Mouse (Mus musculus) limb, embryonic 15.5 days (tissue): Measurements from ENCODE around the gene Nyap1. TPM values are rescaled to one million over a fixed set of nuclear protein-coding genes. Genes with fewer than 3 reads are reported as not detected.

Source experiments
- ATAC-seq: fragments of 200-750 bp; cut with Nextera tagmentation; 2 replicates; pipeline ENCODE4 v1.8.0; 2017; ENCODE audit warnings: low read depth, moderate TSS enrichment; ENCODE audit not compliant: insufficient number of reproducible peaks, low FRiP score, low TSS enrichment
- H3K27ac ChIP-seq: fragments of 300-500 bp; sonication (generic); 2 replicates; pipeline ENCODE4 v1.5.1; 2015; ENCODE audit warnings: moderate library complexity, mild to moderate bottlenecking, inconsistent platforms
- H3K27me3 ChIP-seq: fragments of 300-500 bp; sonication (generic); 2 replicates; pipeline ENCODE4 v1.6.1; 2015; ENCODE audit warnings: inconsistent platforms
- H3K36me3 ChIP-seq: fragments of 300-500 bp; sonication (generic); 2 replicates; pipeline ENCODE4 v1.6.1; 2015; ENCODE audit warnings: inconsistent platforms
- H3K4me1 ChIP-seq: fragments of 300-500 bp; sonication (generic); 2 replicates; pipeline ENCODE4 v1.6.1; 2015; ENCODE audit warnings: inconsistent platforms
- H3K4me2 ChIP-seq: fragments of 300-500 bp; sonication (generic); 2 replicates; pipeline ENCODE4 v1.6.1; 2015; ENCODE audit warnings: mild to moderate bottlenecking, inconsistent platforms
- H3K4me3 ChIP-seq: fragments of 300-500 bp; sonication (generic); 2 replicates; pipeline ENCODE4 v1.5.1; 2015; ENCODE audit warnings: mild to moderate bottlenecking, inconsistent platforms
- H3K9ac ChIP-seq: fragments of 300-500 bp; sonication (generic); 2 replicates; pipeline ENCODE4 v1.6.1; 2015; ENCODE audit warnings: inconsistent platforms
- H3K9me3 ChIP-seq: fragments of 300-500 bp; sonication (generic); 2 replicates; pipeline ENCODE4 v1.6.1; 2016; ENCODE audit warnings: inconsistent platforms
- WGBS: fragments of 180-500 bp; shearing (Covaris S2); methylation state at CpG from one replicate; pipeline ENCODE4 v1.1.7; 2015; 5-methylcytosine and 5-hydroxymethylcytosine counted together
- polyA plus RNA-seq: library from polyadenylated mRNA; unstranded; fragments of >200 nt; fragmentation: Nextera tagmentation; extraction: Ambion mirVana; gene quantifications from 2 replicates; pipeline ENCODE4 v1.2.1, GENCODE M21; 2015

Nyap1 gene
- polyA plus RNA-seq, result 1.9 and 3.5 TPM in 2 replicates

DNA sequence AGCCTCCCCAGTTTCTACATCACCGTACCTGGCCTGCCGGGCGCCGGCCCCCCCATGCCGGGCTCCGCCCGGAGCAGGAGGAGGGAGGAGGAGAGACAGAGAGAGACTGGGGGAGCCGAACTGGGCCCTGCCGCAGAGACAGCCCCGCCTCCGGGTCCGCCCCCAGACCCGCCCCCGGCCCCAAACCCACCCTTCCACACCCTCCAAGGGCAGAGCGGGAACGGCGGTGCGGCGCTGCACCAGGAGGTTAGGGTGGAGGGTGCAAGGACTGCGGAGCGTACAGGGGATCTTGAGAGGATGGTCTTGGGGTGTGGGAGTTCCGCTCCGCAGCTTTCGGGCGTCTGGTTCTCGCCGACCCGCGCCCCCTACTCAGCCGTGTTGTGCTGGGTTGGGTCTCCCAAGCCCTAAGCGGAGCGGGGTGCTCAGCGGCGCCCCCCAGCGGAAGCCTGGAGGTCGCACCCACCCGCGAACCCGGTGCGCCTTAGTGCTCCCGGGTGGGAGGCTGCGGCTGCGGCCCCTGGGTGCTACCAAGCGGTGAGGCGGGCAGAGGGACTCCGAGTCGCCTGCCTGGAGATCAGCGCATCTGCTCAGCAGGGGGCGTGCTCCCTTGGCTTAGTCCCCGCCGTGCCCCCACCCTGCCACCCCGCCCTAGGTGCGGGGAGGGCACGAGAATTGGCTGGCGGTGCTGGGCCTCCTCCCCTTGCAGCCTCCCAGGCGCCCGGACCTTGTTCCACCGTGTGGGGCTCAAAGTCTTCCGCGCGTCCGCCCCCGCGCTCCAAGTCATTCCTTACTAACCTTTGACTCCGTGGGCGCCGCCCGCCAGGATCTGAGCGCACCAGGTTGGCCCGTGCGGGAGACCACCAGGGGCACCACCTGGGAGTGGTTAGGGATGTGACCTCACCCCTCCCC is at the start of gene Nyap1:
Gene Nyap1 (minus strand): TSS at position 585 of the 909 bp plus-strand sequence.
- peak within 1 kb of the TSS; percentile 95 for H3K4me2 ChIP-seq
- H3K27me3 ChIP-seq, result no peaks in the 10 kb centered on the region
- peaks cover 42% of the 10 kb centered on the region for H3K4me1 ChIP-seq
- H3K9me3 ChIP-seq, result no peaks in the 10 kb centered on the region
- H3K4me3 ChIP-seq, result peak within 1 kb of the TSS; percentile 65
- H3K36me3 ChIP-seq, result peaks cover 9% of the 10 kb centered on the region; the same call in 1 of the 2 replicates
- peak within 1 kb of the TSS; percentile 52 for H3K9ac ChIP-seq
- ATAC-seq, result peak; percentile 85
- peak within 1 kb of the TSS; percentile 85 for H3K27ac ChIP-seq
- under 1% methylated on average over 69 of the region's 71 CpGs for WGBS

GRCm38 (mm10) chr5:137788946-137789531 is 47.6 kb upstream of the Nyap1 start:
- Histone ChIP-seq H3K4me3 (no peak overlapping the region), H3K4me1 (peaks cover 21% of the 10 kb centered on the region), H3K9ac (no peak overlapping the region), H3K27ac (no peak overlapping the region), H3K4me2 (no peak overlapping the region), H3K9me3 (no peaks in the 10 kb centered on the region), H3K27me3 (no peaks in the 10 kb centered on the region), H3K36me3 (0 out of 2 replicates have a peak, but pooled peaks cover 7% of the 10 kb centered on the region)
- ATAC-seq, result no peak
- 90% methylated on average over 2 of the region's 2 CpGs for WGBS

GRCm38 (mm10) chr5:137788171-137788570 is 46.8 kb upstream of the Nyap1 start:
- ATAC-seq, result no peak
- Histone ChIP-seq H3K27ac (no peak overlapping the region), H3K4me1 (peaks cover 29% of the 10 kb centered on the region), H3K36me3 (peaks cover 13% of the 10 kb centered on the region; the same call in 1 of the 2 replicates), H3K9ac (no peak overlapping the region), H3K4me2 (peak overlapping the region; percentile 90), H3K4me3 (peak overlapping the region; percentile 70), H3K9me3 (no peaks in the 10 kb centered on the region), H3K27me3 (no peaks in the 10 kb centered on the region)
- 71% methylated on average over 24 of the region's 24 CpGs for WGBS

DNA sequence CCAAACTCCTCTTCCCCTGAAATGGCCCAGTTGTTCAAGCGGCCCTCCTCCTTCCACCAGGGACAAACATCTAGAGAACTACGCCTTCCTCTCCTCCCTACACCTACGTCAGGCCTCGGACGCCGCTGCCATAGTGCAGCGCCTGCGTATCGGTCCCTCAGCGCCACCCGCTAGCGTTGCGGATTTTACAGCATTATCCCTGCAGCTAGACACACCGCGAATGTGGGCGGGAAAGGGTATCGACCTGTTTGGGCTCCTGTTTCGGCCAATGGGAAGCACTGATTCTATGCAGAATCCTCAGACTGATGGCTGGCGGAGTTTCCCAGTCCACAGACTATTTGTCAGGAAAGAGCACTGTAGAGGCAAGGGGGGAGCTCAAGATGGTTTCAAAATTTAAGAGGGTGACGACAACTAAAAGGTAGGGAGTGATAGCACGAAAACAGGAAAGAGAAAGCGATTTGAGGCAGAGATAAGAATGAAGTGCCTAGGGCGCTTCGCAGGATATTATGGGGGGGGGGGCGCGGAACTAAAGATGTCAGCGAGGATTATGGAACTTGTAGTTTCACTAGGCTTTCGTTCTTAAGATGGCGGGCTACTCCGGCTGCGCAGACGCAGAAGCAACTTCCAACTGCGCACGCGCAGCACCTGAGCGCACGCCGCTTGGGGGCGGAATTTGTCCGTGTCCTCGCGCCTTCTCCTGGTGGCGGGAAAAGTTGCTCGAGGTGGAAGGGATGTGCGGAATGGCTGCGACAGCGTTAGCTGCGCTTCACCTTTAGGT is 45.9 kb upstream of the Nyap1 start, which contains the start of the genes Mepce and Zcwpw1:
Gene Mepce (minus strand): TSS at position 505 of the 778 bp plus-strand sequence.
Gene Zcwpw1 (plus strand): TSS at position 648 of the 778 bp plus-strand sequence.
- Histone ChIP-seq H3K27ac (peak within 1 kb of the TSS; percentile 100), H3K9ac (peak within 1 kb of the TSS; percentile 62), H3K4me1 (peaks cover 35% of the 10 kb centered on the region), H3K4me3 (peak within 1 kb of the TSS; percentile 70), H3K4me2 (peak within 1 kb of the TSS; percentile 90), H3K27me3 (no peaks in the 10 kb centered on the region), H3K36me3 (peaks cover 21% of the 10 kb centered on the region), H3K9me3 (no peaks in the 10 kb centered on the region)
- peak; percentile 49 for ATAC-seq
- WGBS, result under 1% methylated on average over 47 of the region's 48 CpGs

- H3K4me3 ChIP-seq, result peak overlapping the region; percentile 70
- peaks cover 31% of the 10 kb centered on the region for H3K36me3 ChIP-seq
- under 1% methylated on average over 78 of the region's 79 CpGs for WGBS
- H3K9ac ChIP-seq, result peak overlapping the region; percentile 80
- H3K9me3 ChIP-seq, result no peaks in the 10 kb centered on the region
- no peaks in the 10 kb centered on the region for H3K27me3 ChIP-seq
- peak overlapping the region; percentile 100 for H3K27ac ChIP-seq
- peak overlapping the region; percentile 90 for H3K4me2 ChIP-seq
- ATAC-seq, result peak; percentile 94
- peaks cover 35% of the 10 kb centered on the region for H3K4me1 ChIP-seq
These were observed 44.9 kb upstream of the Nyap1 start for GRCm38 (mm10) chr5:137786109-137786942.

- ATAC-seq, result no peak
- Histone ChIP-seq H3K4me1 (peaks cover 35% of the 10 kb centered on the region), H3K27me3 (no peaks in the 10 kb centered on the region), H3K9ac (peak overlapping the region; percentile 80), H3K36me3 (peaks cover 40% of the 10 kb centered on the region), H3K4me2 (peak overlapping the region; percentile 90), H3K4me3 (peak overlapping the region; percentile 70), H3K27ac (peak overlapping the region; percentile 100), H3K9me3 (no peaks in the 10 kb centered on the region)
- WGBS, result 2% methylated on average over 61 of the region's 62 CpGs
These were observed 44.0 kb upstream of the Nyap1 start for GRCm38 (mm10) chr5:137785164-137786031.

DNA sequence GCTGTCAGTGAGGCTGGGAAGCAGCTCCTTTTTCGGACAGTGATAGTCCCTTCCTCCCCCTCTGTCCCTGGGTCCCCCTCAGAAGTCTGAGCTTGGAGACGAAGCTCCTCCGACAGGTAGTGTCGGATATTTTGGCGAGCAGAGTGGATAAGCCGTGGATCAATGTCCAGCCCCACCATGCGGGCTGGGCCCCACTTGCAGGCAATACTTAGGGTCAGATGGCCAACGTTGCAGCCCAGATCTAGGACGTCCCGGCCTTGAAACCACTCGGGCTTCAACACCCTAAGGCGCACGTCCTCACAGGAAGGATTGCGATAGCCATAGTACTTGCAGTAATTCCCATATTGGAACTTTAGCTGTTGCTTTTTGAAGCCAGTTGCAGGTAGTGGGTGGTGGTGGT is 43.1 kb upstream of the Nyap1 start:
- H3K27me3 ChIP-seq, result no peaks in the 10 kb centered on the region
- H3K27ac ChIP-seq, result no peak overlapping the region
- peak overlapping the region; percentile 70 for H3K4me3 ChIP-seq
- peak overlapping the region; percentile 80; the same call in 1 of the 2 replicates for H3K9ac ChIP-seq
- 79% methylated on average over 14 of the region's 14 CpGs for WGBS
- peaks cover 43% of the 10 kb centered on the region for H3K36me3 ChIP-seq
- no peaks in the 10 kb centered on the region for H3K9me3 ChIP-seq
- peak overlapping the region; percentile 90 for H3K4me2 ChIP-seq
- no peak for ATAC-seq
- peaks cover 42% of the 10 kb centered on the region for H3K4me1 ChIP-seq

GRCm38 (mm10) chr5:137783901-137784540 is 42.6 kb upstream of the Nyap1 start:
- Histone ChIP-seq H3K9ac (peak overlapping the region; percentile 31; the same call in 1 of the 2 replicates), H3K27me3 (no peaks in the 10 kb centered on the region), H3K4me3 (peak overlapping the region; percentile 70), H3K4me1 (peaks cover 45% of the 10 kb centered on the region), H3K27ac (no peak overlapping the region), H3K36me3 (peaks cover 43% of the 10 kb centered on the region), H3K9me3 (no peaks in the 10 kb centered on the region), H3K4me2 (peak overlapping the region; percentile 90)
- WGBS, result 73% methylated on average over 9 of the region's 9 CpGs
- ATAC-seq, result no peak

- Histone ChIP-seq H3K36me3 (peaks cover 43% of the 10 kb centered on the region), H3K9me3 (no peaks in the 10 kb centered on the region), H3K4me1 (peaks cover 47% of the 10 kb centered on the region), H3K4me3 (peak overlapping the region; percentile 70; the same call in 1 of the 2 replicates), H3K27ac (no peak overlapping the region), H3K9ac (no peak overlapping the region), H3K27me3 (no peaks in the 10 kb centered on the region), H3K4me2 (peak overlapping the region; percentile 90; the same call in 1 of the 2 replicates)
- WGBS, result 84% methylated on average over 13 of the region's 13 CpGs
- ATAC-seq, result no peak
These were observed 41.5 kb upstream of the Nyap1 start for GRCm38 (mm10) chr5:137782776-137783522.
